Mouse (Mus musculus): ENCODE results near the gene Gm5640.
A peak's percentile ranks its signal among the peaks of the same experiment; 100 is the strongest.
"Not testable (repeated sequence)": the region's sequence is repeated elsewhere in the genome, so short reads cannot be mapped to it uniquely, and the experiment has no call there.

Gm5640 gene

GRCm38 (mm10) chrX:74645466-74646323 lies at the start of gene Gm5640:
Gm5640 (minus strand) TSS chrX:74645635.
- DNase-seq = peak in 1 of 2 experiments; percentile 2

- DNase-seq = not testable (repeated sequence)
Observed at GRCm38 (mm10) chrX:74646393-74646792, 958 bp upstream of the Gm5640 start.

GRCm38 (mm10) chrX:74592379-74592778 lies 53.1 kb downstream of the Gm5640 start, which contains the start of gene Olfr1325:
Olfr1325 (plus strand) TSS chrX:74592679.
- DNase-seq = no peak
